Mouse (Mus musculus) cerebellum, adult 9-10 months (tissue): ENCODE results near the gene Coa6.

Experiments used
- DNase-seq: peaks from one replicate; pipeline ENCODE4 v3.0.0; 2022

The Coa6 gene

GRCm38 (mm10) chr8:126473802-126474298 is 51.5 kb downstream of the Coa6 start:
- DNase-seq = peak; percentile 42

DNA sequence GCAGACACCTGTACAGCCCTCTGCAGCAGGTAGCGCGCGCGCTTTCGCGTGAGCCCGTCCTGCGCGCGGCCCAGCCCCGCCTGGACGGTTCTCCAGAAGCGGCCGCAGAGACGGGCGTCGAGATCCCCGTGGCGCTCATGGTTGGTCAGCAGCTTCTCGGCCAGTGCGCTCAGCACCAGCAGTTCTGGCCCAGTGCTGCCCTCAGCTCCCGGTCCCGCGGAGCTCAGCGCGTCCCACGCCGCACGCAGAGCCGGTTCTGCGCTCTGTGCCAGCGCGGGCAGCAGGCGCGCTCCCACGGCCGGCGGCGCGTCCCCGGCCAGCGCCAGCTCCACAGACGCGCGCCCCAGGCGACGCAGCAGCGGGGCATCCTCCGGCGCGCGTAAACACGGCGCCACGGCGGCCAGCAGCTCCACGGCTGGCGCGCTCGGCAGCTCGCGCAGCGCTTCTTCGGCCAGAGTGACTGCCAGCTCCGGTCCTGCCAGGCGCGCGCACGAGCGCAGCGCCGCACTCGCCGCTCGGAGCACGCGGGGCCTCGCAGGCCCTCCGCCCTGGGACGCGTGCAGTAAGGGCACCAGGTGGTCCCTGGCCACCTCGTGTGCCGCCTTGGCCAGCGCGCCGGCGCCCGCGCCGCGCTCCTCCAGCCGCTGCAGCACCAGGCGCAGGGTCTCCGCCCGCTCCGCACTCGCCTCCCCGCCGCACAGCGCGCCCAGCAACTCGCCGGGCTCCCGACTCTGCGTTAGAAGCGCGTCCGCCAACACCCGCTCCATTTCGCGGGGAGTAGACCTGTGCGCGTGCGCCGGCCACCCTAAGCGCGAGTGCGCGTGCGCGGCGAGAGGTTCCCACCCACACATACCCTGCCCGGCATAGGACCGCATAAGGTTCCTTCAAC is 52.2 kb downstream of the Coa6 start, which contains the start of gene Tarbp1:
Gene Tarbp1 (minus strand): TSS at position 767 of the 889 bp plus-strand sequence.
- peak; percentile 94 for DNase-seq
